Mouse (Mus musculus) E14TG2a.4 (cell line): ENCODE results near the gene Syt6.

ENCODE experiments used
- H3K27me3 ChIP-seq: 2 replicates; pipeline ENCODE4 v1.6.1; 2014; ENCODE audit warnings: low read length, control low read depth; ENCODE audit not compliant: insufficient read depth
- H3K36me3 ChIP-seq: 2 replicates; pipeline ENCODE4 v1.6.1; 2014; ENCODE audit warnings: low read length, control low read depth; ENCODE audit not compliant: insufficient read depth
- H3K4me1 ChIP-seq: replicated peaks from 2 replicates; pipeline ENCODE4 v1.6.1; 2014; ENCODE audit warnings: low read depth, low read length, control low read depth
- H3K4me3 ChIP-seq: replicated peaks from 2 replicates; pipeline ENCODE4 v1.5.1; 2014; ENCODE audit warnings: mild to moderate bottlenecking, low read length
- H3K9me3 ChIP-seq: 2 replicates; pipeline ENCODE4 v1.6.1; 2014; ENCODE audit warnings: low read length, control low read depth
- CTCF ChIP-seq: conservative IDR thresholded peaks from 2 replicates; pipeline ENCODE4 v1.5.1; 2014; ENCODE audit warnings: low read length
- NANOG ChIP-seq: IDR thresholded peaks from 2 replicates; pipeline ENCODE4 v1.6.1; 2014; ENCODE audit warnings: borderline replicate concordance, low read length, mixed read lengths
- POU5F1 ChIP-seq: IDR thresholded peaks from 2 replicates; pipeline ENCODE4 v1.6.1; 2014; ENCODE audit warnings: low read length, borderline replicate concordance

Syt6 gene

DNA sequence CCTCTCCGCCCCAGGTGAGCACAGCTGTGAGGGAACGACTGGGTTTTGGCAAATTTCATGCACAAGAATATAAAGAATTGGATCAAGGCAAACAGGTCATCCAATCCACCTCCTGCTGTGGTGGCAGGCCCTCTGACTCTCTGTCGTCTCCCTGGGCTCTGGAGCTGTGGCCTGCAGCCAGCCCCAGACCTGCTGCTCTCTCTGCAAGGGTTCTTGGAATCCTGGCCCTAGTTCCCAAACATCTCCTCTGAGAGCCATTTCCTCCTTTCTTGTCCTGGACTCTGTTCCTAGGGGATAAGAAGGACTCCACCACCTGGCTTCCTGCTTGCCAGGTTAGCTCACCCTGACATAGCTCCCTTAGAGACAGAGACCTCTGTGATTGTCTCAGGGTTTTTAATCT, 7.8 kb upstream of the Syt6 start:
- no peaks in the 10 kb centered on the region for H3K36me3 ChIP-seq
- H3K4me1 ChIP-seq: peaks cover 3% of the 10 kb centered on the region; the same call in 1 of the 2 replicates
- H3K9me3 ChIP-seq: peaks cover 8% of the 10 kb centered on the region
- TF ChIP-seq NANOG (no peak), CTCF (no peak)
- H3K4me3 ChIP-seq: no peak overlapping the region
- peaks cover 47% of the 10 kb centered on the region for H3K27me3 ChIP-seq

DNA sequence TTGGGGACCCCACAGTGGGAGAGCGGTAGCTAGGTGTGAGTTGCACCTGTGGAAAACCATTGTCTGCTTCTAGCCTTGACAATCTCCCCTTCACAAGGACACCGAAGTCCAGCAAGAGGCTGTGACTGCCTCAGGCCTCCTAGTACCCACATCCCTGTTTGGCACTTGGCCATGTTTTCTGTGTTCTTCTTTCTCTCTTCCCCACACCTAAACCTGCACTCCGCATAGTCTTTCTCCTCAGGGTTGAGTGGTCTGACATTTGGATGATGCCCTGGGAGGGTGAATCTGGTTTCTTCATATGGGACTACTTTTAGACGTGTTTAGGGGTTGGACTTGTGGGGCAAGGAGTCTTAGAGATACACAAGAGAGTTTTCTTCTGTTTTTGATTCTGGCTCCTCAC, 2.5 kb upstream of the Syt6 start:
- H3K4me3 ChIP-seq: no peak overlapping the region
- peaks cover 30% of the 10 kb centered on the region for H3K4me1 ChIP-seq
- TF ChIP-seq CTCF: no peak
- no peak for TF ChIP-seq NANOG
- TF ChIP-seq POU5F1: no peak
- H3K27me3 ChIP-seq: peaks cover 91% of the 10 kb centered on the region
- no peaks in the 10 kb centered on the region for H3K9me3 ChIP-seq
- no peaks in the 10 kb centered on the region for H3K36me3 ChIP-seq

DNA sequence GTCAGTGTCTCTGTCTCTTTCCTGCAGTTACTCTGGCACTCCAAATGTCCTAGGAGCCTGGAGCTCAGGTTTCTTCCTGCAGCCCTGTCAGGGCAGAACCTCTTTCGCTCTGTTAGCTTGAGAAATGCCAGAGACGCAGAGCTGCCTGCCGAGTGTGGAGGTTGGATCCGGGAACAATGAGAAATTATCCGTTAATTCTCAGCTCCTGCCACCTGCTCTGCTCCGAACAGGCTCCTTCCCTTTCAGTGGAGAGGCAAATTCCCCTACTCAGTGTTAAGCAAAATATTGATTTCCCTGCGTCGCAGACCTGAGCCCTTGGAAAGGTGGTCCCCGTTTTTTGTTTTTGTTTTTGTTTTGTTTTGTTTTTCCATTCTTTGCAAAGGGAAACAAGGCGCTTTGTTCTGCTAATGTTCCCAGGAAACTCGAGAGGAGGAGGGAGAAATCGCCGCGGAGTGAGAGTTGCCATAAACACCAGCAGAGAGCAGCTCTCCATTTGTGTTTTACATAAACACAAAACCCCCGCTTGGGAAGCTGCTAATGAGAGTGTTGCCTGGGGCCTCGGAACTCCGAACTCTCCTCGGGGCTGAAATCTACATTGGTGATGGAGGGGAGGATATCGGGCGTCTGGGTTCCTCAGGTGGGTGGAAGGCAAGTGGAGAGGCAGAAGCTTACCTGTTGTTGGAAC, 1.8 kb upstream of the Syt6 start:
- no peaks in the 10 kb centered on the region for H3K36me3 ChIP-seq
- peak overlapping the region; percentile 61 for H3K4me3 ChIP-seq
- TF ChIP-seq POU5F1 (no peak), CTCF (no peak), NANOG (no peak)

DNA sequence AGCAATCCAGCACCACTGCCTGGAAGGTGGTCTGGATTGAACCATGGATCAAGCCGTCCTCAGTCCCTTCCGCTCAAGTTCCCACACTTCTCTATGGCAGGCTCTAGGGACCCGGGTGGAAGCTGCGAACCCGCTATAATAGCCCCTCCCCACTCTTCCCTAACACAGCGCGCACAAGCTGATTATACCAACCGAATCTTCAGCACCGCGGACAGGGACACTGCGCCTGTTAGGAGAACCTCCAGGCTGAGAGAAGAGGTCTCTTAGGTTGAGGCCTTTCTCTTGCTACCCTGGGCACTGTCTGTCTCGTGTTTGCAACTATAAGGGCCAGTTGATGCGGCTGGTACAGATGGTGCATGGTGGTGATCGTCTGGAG, 1.3 kb upstream of the Syt6 start:
- Histone ChIP-seq H3K4me1 (peaks cover 30% of the 10 kb centered on the region), H3K9me3 (no peaks in the 10 kb centered on the region), H3K36me3 (no peaks in the 10 kb centered on the region), H3K4me3 (peak overlapping the region; percentile 61), H3K27me3 (peaks cover 91% of the 10 kb centered on the region)
- TF ChIP-seq CTCF (no peak), NANOG (no peak), POU5F1 (no peak)

More for the DNA sequence above, 1.8 kb upstream of the Syt6 start:
- peaks cover 91% of the 10 kb centered on the region for H3K27me3 ChIP-seq
- H3K4me1 ChIP-seq: peaks cover 30% of the 10 kb centered on the region
- H3K9me3 ChIP-seq: no peaks in the 10 kb centered on the region

DNA sequence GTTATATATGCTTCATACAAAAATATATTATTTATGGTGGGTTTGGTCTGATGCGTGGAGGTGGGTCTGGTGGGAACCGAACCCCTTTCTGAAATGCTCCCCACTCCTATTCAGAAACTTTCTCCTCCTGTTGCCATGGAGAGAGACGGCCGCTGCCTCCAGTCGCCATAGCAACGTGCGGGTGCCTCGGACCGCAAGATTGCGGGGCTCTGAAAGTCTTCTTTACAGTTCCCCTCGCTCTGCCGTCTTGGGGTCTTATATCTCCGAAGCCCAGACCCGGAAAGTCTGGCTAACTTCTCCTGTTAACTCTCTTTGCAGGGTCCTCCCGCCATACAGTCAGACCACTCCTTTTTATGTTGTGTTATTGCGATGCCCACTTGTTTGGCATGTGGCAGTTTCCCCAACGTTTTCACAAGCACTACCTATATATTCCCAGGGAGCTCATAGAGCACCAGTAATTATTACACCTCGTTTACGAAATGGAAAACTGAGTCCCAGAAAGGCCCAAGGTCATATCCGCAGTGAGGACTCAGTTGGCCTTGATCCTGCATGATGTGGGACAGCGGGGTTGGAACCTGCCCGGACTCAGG, 370 bp upstream of the Syt6 start:
- Histone ChIP-seq H3K27me3 (peaks cover 89% of the 10 kb centered on the region), H3K4me1 (peaks cover 30% of the 10 kb centered on the region), H3K9me3 (no peaks in the 10 kb centered on the region), H3K36me3 (no peaks in the 10 kb centered on the region), H3K4me3 (peak overlapping the region; percentile 60)
- TF ChIP-seq NANOG (no peak), CTCF (no peak), POU5F1 (no peak)

GRCm38 (mm10) chr3:103575893-103576641, 1.0 kb downstream of the Syt6 start:
- no peaks in the 10 kb centered on the region for H3K36me3 ChIP-seq
- H3K27me3 ChIP-seq: peaks cover 89% of the 10 kb centered on the region
- peak overlapping the region; percentile 73 for H3K4me3 ChIP-seq
- no peak for TF ChIP-seq CTCF
- no peak for TF ChIP-seq POU5F1
- TF ChIP-seq NANOG: no peak
- peaks cover 30% of the 10 kb centered on the region for H3K4me1 ChIP-seq
- no peaks in the 10 kb centered on the region for H3K9me3 ChIP-seq

DNA sequence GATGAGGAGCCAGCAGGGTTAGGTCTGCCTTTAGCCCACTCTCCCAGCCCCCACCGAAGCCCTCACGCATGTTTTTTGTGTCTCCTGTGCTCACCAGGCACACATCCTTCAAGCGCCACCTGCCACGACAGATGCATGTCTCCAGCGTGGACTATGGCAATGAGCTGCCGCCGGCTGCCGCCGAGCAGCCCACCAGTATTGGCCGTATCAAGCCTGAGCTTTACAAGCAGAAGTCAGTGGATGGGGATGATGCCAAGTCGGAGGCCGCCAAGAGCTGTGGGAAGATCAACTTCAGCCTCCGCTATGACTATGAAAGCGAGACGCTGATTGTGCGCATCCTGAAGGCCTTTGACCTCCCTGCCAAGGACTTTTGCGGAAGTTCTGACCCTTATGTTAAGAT, 12.1 kb downstream of the Syt6 start:
- Histone ChIP-seq H3K4me3 (peak overlapping the region; percentile 51), H3K27me3 (peaks cover 55% of the 10 kb centered on the region), H3K36me3 (no peaks in the 10 kb centered on the region), H3K9me3 (no peaks in the 10 kb centered on the region), H3K4me1 (peaks cover 16% of the 10 kb centered on the region)
- no peak for TF ChIP-seq NANOG
- TF ChIP-seq CTCF: no peak
- no peak for TF ChIP-seq POU5F1

DNA sequence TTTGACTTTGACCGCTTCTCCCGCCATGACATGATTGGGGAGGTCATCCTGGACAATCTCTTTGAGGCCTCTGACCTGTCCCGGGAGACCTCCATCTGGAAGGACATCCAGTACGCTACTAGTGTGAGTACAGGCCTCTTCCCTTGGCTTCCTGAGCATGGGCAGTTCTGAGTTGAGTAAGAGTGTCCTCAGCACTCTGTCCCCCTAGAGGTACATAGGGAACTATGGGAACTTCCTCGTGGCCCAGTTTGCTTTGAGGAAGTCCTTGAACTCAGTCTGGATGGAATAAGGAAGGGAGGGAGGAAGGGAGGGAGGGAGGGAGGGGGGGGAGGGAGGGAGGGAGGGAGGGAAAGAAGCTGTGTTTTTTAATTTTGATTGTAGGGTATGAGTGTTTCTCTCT, 12.6 kb downstream of the Syt6 start:
- Histone ChIP-seq H3K4me1 (peaks cover 16% of the 10 kb centered on the region), H3K36me3 (no peaks in the 10 kb centered on the region), H3K4me3 (peak overlapping the region; percentile 51), H3K9me3 (no peaks in the 10 kb centered on the region), H3K27me3 (peaks cover 51% of the 10 kb centered on the region)
- TF ChIP-seq CTCF (no peak), POU5F1 (no peak)
